Mouse (Mus musculus) forebrain, embryonic 10.5 days (tissue): ENCODE measurements around the gene Gripap1. TPM values are rescaled to one million over a fixed set of nuclear protein-coding genes. Genes with fewer than 3 reads are reported as not detected.
A peak's percentile ranks its signal among the peaks of the same experiment; 100 is the strongest.

Experiments used
- DNase-seq: peaks from one replicate; pipeline ENCODE4 v3.0.0-alpha.2; 2017; ENCODE audit warnings: low spot score; ENCODE audit errors: extremely low spot score
- H3K27ac ChIP-seq: fragments of 300-500 bp; sonication (generic); 2 replicates; pipeline ENCODE4 v1.5.1; 2016; ENCODE audit warnings: mild to moderate bottlenecking
- H3K27me3 ChIP-seq: fragments of 300-500 bp; sonication (generic); 2 replicates; pipeline ENCODE4 v1.6.1; 2016; ENCODE audit warnings: mild to moderate bottlenecking; ENCODE audit not compliant: poor library complexity, severe bottlenecking
- H3K36me3 ChIP-seq: fragments of 300-500 bp; sonication (generic); replicated peaks from 2 replicates; pipeline ENCODE4 v1.6.1; 2016; ENCODE audit warnings: mild to moderate bottlenecking, moderate library complexity
- H3K4me1 ChIP-seq: fragments of 300-500 bp; sonication (generic); 2 replicates; pipeline ENCODE4 v1.6.1; 2016
- H3K4me3 ChIP-seq: fragments of 300-500 bp; sonication (generic); 2 replicates; pipeline ENCODE4 v1.5.1; 2016; ENCODE audit warnings: mild to moderate bottlenecking, moderate library complexity
- H3K9me3 ChIP-seq: fragments of 300-500 bp; sonication (generic); 2 replicates; pipeline ENCODE4 v1.6.1; 2016; ENCODE audit warnings: mild to moderate bottlenecking, moderate library complexity
- WGBS: fragments of 180-500 bp; shearing (Covaris S2); methylation state at CpG from one replicate; pipeline ENCODE4 v1.1.7; 2016; 5-methylcytosine and 5-hydroxymethylcytosine counted together
- microRNA counts: library from miRNA; unstranded; fragments of <30 nt; microRNA quantifications from one replicate; lab custom pipeline; 2017
- microRNA-seq: library from miRNA; unstranded; fragments of <30 nt; microRNA quantifications from one replicate; pipeline ENCODE4, GENCODE M21; 2017
- polyA plus RNA-seq: library from polyadenylated mRNA; unstranded; fragments of >200 nt; fragmentation: Nextera tagmentation; extraction: Ambion mirVana; gene quantifications from 2 replicates; pipeline ENCODE4 v1.2.1, GENCODE M21; 2016

Gene Gripap1
- polyA plus RNA-seq, 1 experiment from 2014 or later: 45.6 TPM

GRCm38 (mm10) chrX:7863181-7863580 is 73.6 kb downstream of the Gripap1 start:
- no peak overlapping the region for H3K4me3 ChIP-seq
- no peaks in the 10 kb centered on the region for H3K27me3 ChIP-seq
- no peak for DNase-seq
- no peaks in the 10 kb centered on the region for H3K9me3 ChIP-seq
- H3K4me1 ChIP-seq: no peaks in the 10 kb centered on the region
- H3K27ac ChIP-seq: no peak overlapping the region
- 100% methylated on average over 1 of the region's 1 CpGs for WGBS
- H3K36me3 ChIP-seq: peaks cover 32% of the 10 kb centered on the region

DNA sequence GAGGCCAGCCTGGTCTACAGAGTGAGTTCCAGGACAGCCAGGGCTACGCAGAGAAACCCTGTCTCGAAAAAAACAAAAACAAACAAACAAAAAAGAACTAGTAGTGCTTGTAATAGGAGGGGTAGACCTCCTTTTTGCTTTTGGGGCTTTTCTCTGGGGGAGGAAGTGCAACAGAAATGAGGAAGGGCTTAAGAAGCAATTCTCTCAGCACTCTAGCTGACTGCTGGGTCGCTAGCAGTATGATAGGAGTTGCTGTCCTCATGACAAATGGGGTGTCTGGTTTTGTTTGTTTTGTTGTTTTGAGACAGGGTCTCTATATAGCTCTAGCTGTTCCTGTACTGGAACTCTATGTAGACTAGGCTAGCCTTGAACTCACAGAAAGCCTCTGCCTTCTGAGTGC is 75.0 kb downstream of the Gripap1 start:
- Histone ChIP-seq H3K36me3 (peaks cover 23% of the 10 kb centered on the region), H3K27me3 (no peaks in the 10 kb centered on the region), H3K4me3 (no peak overlapping the region), H3K9me3 (no peaks in the 10 kb centered on the region), H3K27ac (no peak overlapping the region), H3K4me1 (no peaks in the 10 kb centered on the region)
- DNase-seq: no peak
- WGBS: 88% methylated on average over 3 of the region's 3 CpGs

- Histone ChIP-seq H3K36me3 (peaks cover 18% of the 10 kb centered on the region), H3K27ac (no peak overlapping the region), H3K27me3 (no peaks in the 10 kb centered on the region), H3K9me3 (no peaks in the 10 kb centered on the region), H3K4me3 (no peak overlapping the region), H3K4me1 (no peaks in the 10 kb centered on the region; the same call in 1 of the 2 replicates)
- WGBS: 79% methylated on average over 2 of the region's 2 CpGs
- no peak for DNase-seq
Observed at GRCm38 (mm10) chrX:7865343-7865742, 75.8 kb downstream of the Gripap1 start.

- H3K4me3 ChIP-seq: no peak overlapping the region
- no peak overlapping the region for H3K27ac ChIP-seq
- H3K4me1 ChIP-seq: no peaks in the 10 kb centered on the region; the same call in 1 of the 2 replicates
- no peaks in the 10 kb centered on the region for H3K27me3 ChIP-seq
- no peak for DNase-seq
- WGBS: 77% methylated on average over 2 of the region's 2 CpGs
- no peaks in the 10 kb centered on the region for H3K9me3 ChIP-seq
- peaks cover 15% of the 10 kb centered on the region for H3K36me3 ChIP-seq
Observed at GRCm38 (mm10) chrX:7865786-7866185, 76.2 kb downstream of the Gripap1 start.

- Histone ChIP-seq H3K36me3 (peaks cover 26% of the 10 kb centered on the region), H3K9me3 (no peaks in the 10 kb centered on the region), H3K27ac (no peak overlapping the region), H3K4me1 (no peaks in the 10 kb centered on the region; the same call in 1 of the 2 replicates), H3K27me3 (no peaks in the 10 kb centered on the region), H3K4me3 (no peak overlapping the region)
- DNase-seq: no peak
- WGBS: 92% methylated on average over 1 of the region's 1 CpGs
Observed at GRCm38 (mm10) chrX:7867141-7867540, 77.6 kb downstream of the Gripap1 start.

- Histone ChIP-seq H3K9me3 (peaks cover 2% of the 10 kb centered on the region; the same call in 1 of the 2 replicates), H3K27me3 (no peaks in the 10 kb centered on the region), H3K36me3 (peaks cover 39% of the 10 kb centered on the region), H3K4me1 (no peaks in the 10 kb centered on the region; the same call in 1 of the 2 replicates), H3K27ac (no peak overlapping the region), H3K4me3 (no peak overlapping the region)
- DNase-seq: no peak
- WGBS: 26% methylated on average over 2 of the region's 2 CpGs
Observed at GRCm38 (mm10) chrX:7868506-7868905, 78.9 kb downstream of the Gripap1 start.

- Histone ChIP-seq H3K36me3 (peaks cover 52% of the 10 kb centered on the region), H3K4me3 (no peak overlapping the region), H3K4me1 (no peaks in the 10 kb centered on the region; the same call in 1 of the 2 replicates), H3K27ac (no peak overlapping the region), H3K9me3 (peaks cover 4% of the 10 kb centered on the region; the same call in 1 of the 2 replicates), H3K27me3 (no peaks in the 10 kb centered on the region)
- no peak for DNase-seq
- 31% methylated on average over 3 of the region's 3 CpGs for WGBS
Observed at GRCm38 (mm10) chrX:7869826-7870225, 80.3 kb downstream of the Gripap1 start.

MicroRNA genes within 50 kb of the gene (microRNA counts, 519-probe panel; counts per million panel counts)
- microRNA mmu-miR-1198 (lab: Ali Mortazavi, UCI): 4,351 counts per million, percentile 79 among the panel's probes with 10 or more counts

Small RNA genes within 50 kb of the gene (microRNA-seq; reads per million reads assigned to microRNA genes)
- gene Mir1198: 23.0 reads per million, percentile 32 among the genes with 10 or more reads in this experiment

Other genes starting within 250 kb of the Gripap1 start
- 0.09 TPM in 2 replicates for gene Foxp3, start 216.1 kb upstream of the Gripap1 start, polyA plus RNA-seq
- gene Ppp1r3f, start 215.5 kb upstream of the Gripap1 start, polyA plus RNA-seq: 1.3 and 1.6 TPM in 2 replicates
- 35.8 and 38.0 TPM in 2 replicates for gene Ccdc22, start 184.2 kb upstream of the Gripap1 start, polyA plus RNA-seq
- gene Cacna1f, start 182.7 kb upstream of the Gripap1 start, polyA plus RNA-seq: 0.02 TPM in 1 of 2 replicates, not detected in the other
- gene Syp, start 151.3 kb upstream of the Gripap1 start, polyA plus RNA-seq: 9.2 and 11.6 TPM in 2 replicates
- 3.2 and 3.6 TPM in 2 replicates for gene Prickle3, start 132.5 kb upstream of the Gripap1 start, polyA plus RNA-seq
- gene Plp2, start 118.4 kb upstream of the Gripap1 start, polyA plus RNA-seq: 49.7 and 50.4 TPM in 2 replicates
- 0.10 TPM in 1 of 2 replicates, not detected in the other for gene Magix, start 108.5 kb upstream of the Gripap1 start, polyA plus RNA-seq
- 44.4 and 46.1 TPM in 2 replicates for gene Gpkow, start 92.6 kb upstream of the Gripap1 start, polyA plus RNA-seq
- 16.3 and 20.0 TPM in 2 replicates for gene Wdr45, start 75.4 kb upstream of the Gripap1 start, polyA plus RNA-seq
- 0.47 TPM in 1 of 2 replicates, not detected in the other for gene Gm45208, start 67.5 kb upstream of the Gripap1 start, polyA plus RNA-seq
- 76.5 and 78.4 TPM in 2 replicates for gene Praf2, start 61.3 kb upstream of the Gripap1 start, polyA plus RNA-seq
- 14.5 and 19.3 TPM in 2 replicates for gene Ccdc120, start 38.9 kb upstream of the Gripap1 start, polyA plus RNA-seq
- 25.3 and 29.3 TPM in 2 replicates for gene Tfe3, start 27.2 kb upstream of the Gripap1 start, polyA plus RNA-seq
- 0.87 and 1.0 TPM in 2 replicates for gene Kcnd1, start 32.5 kb downstream of the Gripap1 start, polyA plus RNA-seq
- gene Otud5, start 51.6 kb downstream of the Gripap1 start, polyA plus RNA-seq: 40.3 and 40.8 TPM in 2 replicates
- 10.4 and 14.0 TPM in 2 replicates for gene Pim2, start 88.5 kb downstream of the Gripap1 start, polyA plus RNA-seq
- 25.0 and 27.3 TPM in 2 replicates for gene Slc35a2, start 94.3 kb downstream of the Gripap1 start, polyA plus RNA-seq
- 128 and 129 TPM in 2 replicates for gene Pqbp1, start 109.5 kb downstream of the Gripap1 start, polyA plus RNA-seq
- 182 and 186 TPM in 2 replicates for gene Timm17b, start 109.6 kb downstream of the Gripap1 start, polyA plus RNA-seq
- not detected in 2 replicates for gene Gm10491, start 118.1 kb downstream of the Gripap1 start, polyA plus RNA-seq
- gene Gm10490, start 119.8 kb downstream of the Gripap1 start, polyA plus RNA-seq: not detected in 2 replicates
- gene Pcsk1n, start 130.1 kb downstream of the Gripap1 start, polyA plus RNA-seq: 8.7 and 8.9 TPM in 2 replicates
- 0.22 and 0.43 TPM in 2 replicates for gene Eras, start 138.8 kb downstream of the Gripap1 start, polyA plus RNA-seq
- 75.6 and 76.7 TPM in 2 replicates for gene Hdac6, start 158.1 kb downstream of the Gripap1 start, polyA plus RNA-seq
- 6.6 and 8.0 TPM in 2 replicates for gene Gata1, start 188.3 kb downstream of the Gripap1 start, polyA plus RNA-seq
- not detected in 2 replicates for gene Glod5, start 228.7 kb downstream of the Gripap1 start, polyA plus RNA-seq